Mouse (Mus musculus) midbrain, postnatal 0 days (tissue): ENCODE results near the gene Ap3b1. TPM values are rescaled to one million over a fixed set of nuclear protein-coding genes. Genes with fewer than 3 reads are reported as not detected.

Experiments used
- ATAC-seq: fragments of 200-750 bp; cut with Nextera tagmentation; 2 replicates; pipeline ENCODE4 v1.8.0; 2017; ENCODE audit warnings: moderate number of reproducible peaks, mild to moderate bottlenecking, moderate TSS enrichment, moderate library complexity; ENCODE audit not compliant: low FRiP score
- DNase-seq: peaks from one replicate; pipeline ENCODE4 v3.0.0-alpha.2; 2015; ENCODE audit warnings: low spot score
- H3K27ac ChIP-seq: fragments of 300-500 bp; sonication (generic); 2 replicates; pipeline ENCODE4 v1.5.1; 2014; ENCODE audit warnings: low read depth, mild to moderate bottlenecking, low read length, mixed read lengths
- H3K27me3 ChIP-seq: fragments of 300-500 bp; sonication (generic); 2 replicates; pipeline ENCODE4 v1.6.1; 2014; ENCODE audit warnings: low read length, control low read depth, mixed read lengths; ENCODE audit not compliant: insufficient read depth
- H3K36me3 ChIP-seq: fragments of 300-500 bp; sonication (generic); 2 replicates; pipeline ENCODE4 v1.6.1; 2014; ENCODE audit warnings: low read length, control low read depth, mixed read lengths; ENCODE audit not compliant: insufficient read depth
- H3K4me1 ChIP-seq: fragments of 300-500 bp; sonication (generic); 2 replicates; pipeline ENCODE4 v1.6.1; 2014; ENCODE audit warnings: mild to moderate bottlenecking, control low read depth, antibody characterized with exemption, low read length, mixed read lengths; ENCODE audit not compliant: insufficient read depth
- H3K4me2 ChIP-seq: fragments of 300-500 bp; sonication (generic); 2 replicates; pipeline ENCODE4 v1.6.1; 2014; ENCODE audit warnings: low read depth, mild to moderate bottlenecking, low read length, mixed read lengths; ENCODE audit not compliant: poor library complexity, severe bottlenecking
- H3K4me3 ChIP-seq: fragments of 300-500 bp; sonication (generic); 2 replicates; pipeline ENCODE4 v1.5.1; 2014; ENCODE audit warnings: low read depth, mild to moderate bottlenecking, low read length, moderate library complexity
- H3K9ac ChIP-seq: fragments of 300-500 bp; sonication (generic); replicated peaks from 2 replicates; pipeline ENCODE4 v1.6.1; 2014; ENCODE audit warnings: mild to moderate bottlenecking, low read length, moderate library complexity, mixed read lengths; ENCODE audit not compliant: poor library complexity, severe bottlenecking
- H3K9me3 ChIP-seq: fragments of 300-500 bp; sonication (generic); 2 replicates; pipeline ENCODE4 v1.6.1; 2016; ENCODE audit warnings: low read length, control low read depth
- CTCF ChIP-seq: IDR thresholded peaks from 2 replicates; pipeline ENCODE4 v1.5.1; 2016; ENCODE audit warnings: antibody characterized with exemption, mild to moderate bottlenecking
- WGBS: fragments of 180-500 bp; shearing (Covaris S2); extraction: QIAGEN DNeasy Blood & Tissue Kit; methylation state at CpG from one replicate; pipeline ENCODE4 v1.1.7; 2014; 5-methylcytosine and 5-hydroxymethylcytosine counted together
- polyA plus RNA-seq: library from polyadenylated mRNA; unstranded; fragments of >200 nt; fragmentation: Nextera tagmentation; extraction: Ambion mirVana; gene quantifications from 2 replicates; pipeline ENCODE4 v1.2.1, GENCODE M21; 2015
- total RNA-seq: library from RNA; depleted of rRNA; stranded (reverse); fragments of >200 nt; gene quantifications from 2 replicates; pipeline ENCODE4 v1.2.3, GENCODE M21; 2014

Ap3b1 gene
- total and polyA plus RNA-seq, 2 experiments from 2014 or later: 21.1 to 21.5 TPM

- Histone ChIP-seq H3K9ac (no peak overlapping the region), H3K36me3 (no peaks in the 10 kb centered on the region), H3K27me3 (no peaks in the 10 kb centered on the region), H3K27ac (no peak overlapping the region), H3K4me1 (no peaks in the 10 kb centered on the region), H3K4me3 (no peak overlapping the region), H3K4me2 (no peak overlapping the region), H3K9me3 (no peaks in the 10 kb centered on the region)
- DNase-seq (no peak), ATAC-seq (no peak)
- TF ChIP-seq CTCF: no peak
- 84% methylated on average over 11 of the region's 11 CpGs for WGBS
These were observed 112.4 kb downstream of the Ap3b1 start for GRCm38 (mm10) chr13:94471009-94471672.

- Histone ChIP-seq H3K27me3 (no peaks in the 10 kb centered on the region), H3K9ac (no peak overlapping the region), H3K4me1 (no peaks in the 10 kb centered on the region), H3K27ac (no peak overlapping the region), H3K4me3 (no peak overlapping the region), H3K36me3 (peaks cover 1% of the 10 kb centered on the region; the same call in 1 of the 2 replicates), H3K9me3 (no peaks in the 10 kb centered on the region), H3K4me2 (no peak overlapping the region)
- TF ChIP-seq CTCF: no peak
- WGBS: 96% methylated on average over 3 of the region's 3 CpGs
- ATAC-seq (no peak), DNase-seq (no peak)
These were observed 117.4 kb downstream of the Ap3b1 start for GRCm38 (mm10) chr13:94476208-94476607.

GRCm38 (mm10) chr13:94480256-94480655 is 121.5 kb downstream of the Ap3b1 start:
- H3K9me3 ChIP-seq: no peaks in the 10 kb centered on the region
- peaks cover 14% of the 10 kb centered on the region for H3K36me3 ChIP-seq
- H3K27ac ChIP-seq: no peak overlapping the region
- H3K4me2 ChIP-seq: no peak overlapping the region
- TF ChIP-seq CTCF: no peak
- no peak for DNase-seq
- ATAC-seq: no peak
- H3K4me1 ChIP-seq: no peaks in the 10 kb centered on the region
- no peak overlapping the region for H3K9ac ChIP-seq
- WGBS: 70% methylated on average over 7 of the region's 7 CpGs
- H3K4me3 ChIP-seq: no peak overlapping the region
- H3K27me3 ChIP-seq: no peaks in the 10 kb centered on the region

GRCm38 (mm10) chr13:94490684-94491083 is 131.9 kb downstream of the Ap3b1 start:
- WGBS: 25% methylated on average over 3 of the region's 3 CpGs
- ATAC-seq (no peak), DNase-seq (no peak)
- H3K36me3 ChIP-seq: peaks cover 9% of the 10 kb centered on the region; the same call in 1 of the 2 replicates
- H3K9me3 ChIP-seq: no peaks in the 10 kb centered on the region
- no peak overlapping the region for H3K27ac ChIP-seq
- no peak overlapping the region for H3K4me2 ChIP-seq
- no peaks in the 10 kb centered on the region for H3K4me1 ChIP-seq
- no peaks in the 10 kb centered on the region for H3K27me3 ChIP-seq
- H3K4me3 ChIP-seq: no peak overlapping the region
- H3K9ac ChIP-seq: no peak overlapping the region
- TF ChIP-seq CTCF: no peak

- H3K9me3 ChIP-seq: no peaks in the 10 kb centered on the region
- WGBS: 54% methylated on average over 8 of the region's 8 CpGs
- DNase-seq: no peak
- H3K27ac ChIP-seq: no peak overlapping the region
- H3K9ac ChIP-seq: no peak overlapping the region
- no peaks in the 10 kb centered on the region for H3K4me1 ChIP-seq
- H3K27me3 ChIP-seq: no peaks in the 10 kb centered on the region
- H3K36me3 ChIP-seq: peaks cover 8% of the 10 kb centered on the region; the same call in 1 of the 2 replicates
- H3K4me3 ChIP-seq: no peak overlapping the region
- H3K4me2 ChIP-seq: no peak overlapping the region
- no peak for ATAC-seq
- no peak for TF ChIP-seq CTCF
These were observed 132.4 kb downstream of the Ap3b1 start for GRCm38 (mm10) chr13:94491159-94491558.

- no peaks in the 10 kb centered on the region for H3K27me3 ChIP-seq
- H3K9ac ChIP-seq: no peak overlapping the region
- no peaks in the 10 kb centered on the region for H3K9me3 ChIP-seq
- 88% methylated on average over 3 of the region's 3 CpGs for WGBS
- no peak overlapping the region for H3K27ac ChIP-seq
- no peak for TF ChIP-seq CTCF
- H3K36me3 ChIP-seq: peaks cover 8% of the 10 kb centered on the region
- no peak overlapping the region for H3K4me2 ChIP-seq
- H3K4me1 ChIP-seq: no peaks in the 10 kb centered on the region
- no peak for DNase-seq
- ATAC-seq: no peak
- H3K4me3 ChIP-seq: no peak overlapping the region
These were observed 138.8 kb downstream of the Ap3b1 start for GRCm38 (mm10) chr13:94497521-94497920.
